Mouse (Mus musculus) sigmoid colon, adult 10 weeks (tissue): ENCODE measurements around the gene Kcnd2. TPM values are rescaled to one million over a fixed set of nuclear protein-coding genes. Genes with fewer than 3 reads are reported as not detected.

Experiments used
- polyA plus RNA-seq: library from polyadenylated mRNA; stranded (reverse); fragments of 350-450 nt; fragmentation: Illumina TruSeq; extraction: RNeasy Lipid Tissue Mini Kit (QIAGEN cat#74804); gene quantifications from one replicate; pipeline ENCODE4 v1.2.3, GENCODE M21; 2014; ENCODE audit warnings: low read depth, low replicate concordance

The Kcnd2 gene
- polyA plus RNA-seq = 0.85 TPM

DNA sequence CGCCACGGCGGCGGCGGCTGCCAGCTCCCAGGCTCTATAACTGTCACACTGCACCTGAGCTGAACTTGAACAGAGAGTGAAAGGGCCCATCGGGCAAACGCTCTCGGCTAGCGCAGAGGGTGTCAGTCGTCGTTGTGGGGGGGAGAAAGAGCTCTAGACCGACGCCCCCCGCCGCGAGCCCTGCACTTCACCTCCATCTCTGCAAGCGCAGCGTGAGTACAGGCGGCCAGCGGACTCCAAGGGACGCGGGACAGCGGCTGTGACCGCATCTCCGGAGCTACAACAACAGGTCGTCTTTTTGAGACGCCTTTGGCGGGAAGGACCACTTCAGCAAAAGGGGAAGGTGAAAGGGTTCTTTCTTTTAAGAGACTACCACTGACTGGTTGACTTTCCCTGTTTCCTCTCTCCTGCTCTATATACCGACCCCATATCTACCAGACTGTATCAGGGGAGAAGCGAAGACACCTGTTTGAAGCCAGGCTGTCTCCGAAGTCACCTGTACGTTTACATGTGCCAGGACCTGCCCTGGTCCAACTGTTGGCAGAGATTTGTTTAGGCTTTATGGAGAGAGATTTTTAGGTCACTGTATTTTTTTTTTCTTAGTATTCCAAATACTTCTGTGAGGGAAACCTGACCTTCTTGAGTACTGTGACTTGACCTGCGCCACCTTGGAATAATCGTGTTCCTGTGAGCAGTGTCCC is at the start of gene Kcnd2:
Gene Kcnd2, plus strand, starts transcription at position 13 of the 701 bp plus-strand sequence.

